19 mouse cellular contexts compared by ENCODE assay signal in genomic region chr3:133104436-133104835, GRCm38 (mm10). TPM values are rescaled to one million over a fixed set of nuclear protein-coding genes. Genes with fewer than 3 reads are reported as not detected.
A peak's percentile ranks its signal among the peaks of the same experiment; 100 is the strongest.
DNase-seq lines count a peak whose midpoint lies in the region; ATAC-seq lines count a peak whose summit lies in the region.
"Had no signal": no experiment of that assay in that cellular context is flagged by ENCODE, and none has a peak within 500 bp of the region (broad histone marks: within the 10 kb centered on the region; RNA-seq: fewer than 3 reads in every experiment).

No protein-coding gene starts in this region.

- H3K27me3 ChIP-seq in heart, embryonic 10.5 days (ENCODE audit: insufficient read depth, poor library complexity, severe bottlenecking): no peaks in the 10 kb centered on the region
- no peaks in the 10 kb centered on the region for H3K27me3 ChIP-seq in midbrain, embryonic 11.5 days (ENCODE audit: control insufficient read depth, insufficient read depth, low read length)
- no peaks in the 10 kb centered on the region for H3K27me3 ChIP-seq in midbrain, embryonic 14.5 days (ENCODE audit: control insufficient read depth, insufficient read depth, low read length)
- H3K27me3 ChIP-seq: CH12.LX, Patski had no signal

- peak; percentile 55 for DNase-seq in heart, adult 11 months
- DNase-seq in heart, embryonic 10.5 days (ENCODE audit: low spot score): no peak
- DNase-seq in midbrain, embryonic 11.5 days (ENCODE audit: low spot score, missing footprints): peak; percentile 77
- no peak for DNase-seq in midbrain, embryonic 14.5 days
- DNase-seq: adrenal gland, adult 2 months; adrenal gland, adult 8-10 months; adrenal gland, postnatal 10 days; adrenal gland, postnatal 14 days; adrenal gland, postnatal 25 days; adrenal gland, postnatal 36 days; B cell, adult 2 months; cerebellum, adult 11 months; cerebellum, adult 11-12 months; cerebellum, adult 18-20 months had no signal

- no peak overlapping the region for H3K4me3 ChIP-seq in heart, embryonic 10.5 days
- H3K4me3 ChIP-seq in midbrain, embryonic 11.5 days (ENCODE audit: low read depth, low read length): no peak overlapping the region
- no peak overlapping the region for H3K4me3 ChIP-seq in midbrain, embryonic 14.5 days (replicated peaks; ENCODE audit: low read depth, low read length)

- no peak overlapping the region for H3K27ac ChIP-seq in heart, embryonic 10.5 days
- no peak overlapping the region for H3K27ac ChIP-seq in midbrain, embryonic 11.5 days (ENCODE audit: low read depth, low read length)
- H3K27ac ChIP-seq in midbrain, embryonic 14.5 days (replicated peaks; ENCODE audit: low read depth, low read length): no peak overlapping the region

- H3K36me3 ChIP-seq in heart, embryonic 10.5 days: peaks cover 76% of the 10 kb centered on the region
- peaks cover 13% of the 10 kb centered on the region for H3K36me3 ChIP-seq in midbrain, embryonic 11.5 days (ENCODE audit: control insufficient read depth, insufficient read depth, low read length)
- peaks cover 79% of the 10 kb centered on the region for H3K36me3 ChIP-seq in midbrain, embryonic 14.5 days (ENCODE audit: control insufficient read depth, insufficient read depth, low read length)

- no peaks in the 10 kb centered on the region for H3K4me1 ChIP-seq in heart, embryonic 10.5 days
- H3K4me1 ChIP-seq in midbrain, embryonic 11.5 days (ENCODE audit: control insufficient read depth, insufficient read depth, low read length): no peaks in the 10 kb centered on the region
- no peaks in the 10 kb centered on the region for H3K4me1 ChIP-seq in midbrain, embryonic 14.5 days (ENCODE audit: control insufficient read depth, insufficient read depth, low read length)

- H3K9ac ChIP-seq in midbrain, embryonic 11.5 days (ENCODE audit: low read length): no peak overlapping the region
- H3K9ac ChIP-seq in midbrain, embryonic 14.5 days (replicated peaks; ENCODE audit: low read length): no peak overlapping the region

- WGBS in heart, embryonic 10.5 days: 92% methylated on average over 3 of the region's 3 CpGs
- 92% methylated on average over 3 of the region's 3 CpGs for WGBS in midbrain, embryonic 11.5 days
- 96% methylated on average over 3 of the region's 3 CpGs for WGBS in midbrain, embryonic 14.5 days

- ATAC-seq in midbrain, embryonic 11.5 days (ENCODE audit: low FRiP score): no peak
- no peak for ATAC-seq in midbrain, embryonic 14.5 days (ENCODE audit: low FRiP score, low TSS enrichment)
- ATAC-seq: activated CD4-positive, CD25-positive, alpha-beta regulatory T cell, adult 4 months; CD4-positive, CD25-positive, alpha-beta regulatory T cell, adult 4 months; Patski had no signal

- H3K4me2 ChIP-seq in midbrain, embryonic 11.5 days: no peak overlapping the region
- H3K4me2 ChIP-seq in midbrain, embryonic 14.5 days (ENCODE audit: low read length): no peak overlapping the region

- no peaks in the 10 kb centered on the region for H3K9me3 ChIP-seq in heart, embryonic 10.5 days
- H3K9me3 ChIP-seq in midbrain, embryonic 11.5 days (ENCODE audit: control insufficient read depth, low read length): no peaks in the 10 kb centered on the region
- no peaks in the 10 kb centered on the region for H3K9me3 ChIP-seq in midbrain, embryonic 14.5 days (ENCODE audit: control insufficient read depth, low read length)
- H3K9me3 ChIP-seq: G1E had no signal

RNA-seq across cellular contexts. Expression of gene Gstcd, which starts 12.6 kb away (rescaled TPM):
- 6.1 and 7.6 TPM in 2 replicates for polyA plus RNA-seq in heart, embryonic 10.5 days (2016; fragmentation: Nextera tagmentation; extraction: Ambion mirVana)
- 9.5 and 11.7 TPM in 2 replicates for polyA plus RNA-seq in midbrain, embryonic 11.5 days (2014; fragmentation: Nextera tagmentation; extraction: Ambion mirVana)
- 4.9 and 6.0 TPM in 2 replicates for polyA plus RNA-seq in midbrain, embryonic 14.5 days (2014; fragmentation: Nextera tagmentation; extraction: Ambion mirVana)

RNA-seq across cellular contexts. Expression of gene Ints12, which starts 12.8 kb away (rescaled TPM):
- 14.2 and 16.9 TPM in 2 replicates for polyA plus RNA-seq in heart, embryonic 10.5 days (2016; fragmentation: Nextera tagmentation; extraction: Ambion mirVana)
- 28.4 and 30.1 TPM in 2 replicates for polyA plus RNA-seq in midbrain, embryonic 11.5 days (2014; fragmentation: Nextera tagmentation; extraction: Ambion mirVana)
- 17.9 and 21.4 TPM in 2 replicates for polyA plus RNA-seq in midbrain, embryonic 14.5 days (2014; fragmentation: Nextera tagmentation; extraction: Ambion mirVana)

Comparison
In these comparisons a context has a peak if more than half of its experiments do, and no peak if none do; other contexts are left out.
1. DNase-seq: peak in heart, adult 11 months (single experiment) and midbrain, embryonic 11.5 days (single experiment); none in heart, embryonic 10.5 days (single experiment) and midbrain, embryonic 14.5 days (single experiment).